Mouse (Mus musculus) intestine, embryonic 14.5 days (tissue): ENCODE data around the gene Fgfr2. TPM values are rescaled to one million over a fixed set of nuclear protein-coding genes. Genes with fewer than 3 reads are reported as not detected.

Source experiments
- ATAC-seq: fragments of 200-750 bp; cut with Nextera tagmentation; replicated peaks from 2 replicates; pipeline ENCODE4 v1.8.0; 2017; ENCODE audit warnings: low read depth, moderate number of reproducible peaks, moderate TSS enrichment, moderate library complexity; ENCODE audit not compliant: low FRiP score, low TSS enrichment
- DNase-seq: peaks from one replicate; pipeline ENCODE4 v3.0.0-alpha.2; 2018; ENCODE audit warnings: low spot score
- H3K27ac ChIP-seq: fragments of 300-500 bp; sonication (generic); 2 replicates; pipeline ENCODE4 v1.5.1; 2014; ENCODE audit warnings: low read depth, mild to moderate bottlenecking, control low read depth
- H3K27me3 ChIP-seq: fragments of 300-500 bp; sonication (generic); replicated peaks from 2 replicates; pipeline ENCODE4 v1.6.1; 2014; ENCODE audit warnings: low read length, control low read depth; ENCODE audit not compliant: control insufficient read depth, insufficient read depth
- H3K36me3 ChIP-seq: fragments of 300-500 bp; sonication (generic); 2 replicates; pipeline ENCODE4 v1.6.1; 2014; ENCODE audit warnings: low read length, control low read depth; ENCODE audit not compliant: control insufficient read depth, insufficient read depth
- H3K4me1 ChIP-seq: fragments of 300-500 bp; sonication (generic); replicated peaks from 2 replicates; pipeline ENCODE4 v1.6.1; 2014; ENCODE audit warnings: low read length, control low read depth, mixed read lengths; ENCODE audit not compliant: control insufficient read depth, insufficient read depth
- H3K4me2 ChIP-seq: fragments of 300-500 bp; sonication (generic); 2 replicates; pipeline ENCODE4 v1.6.1; 2014; ENCODE audit warnings: low read length
- H3K4me3 ChIP-seq: fragments of 300-500 bp; sonication (generic); 2 replicates; pipeline ENCODE4 v1.5.1; 2014; ENCODE audit warnings: low read depth, low read length, control low read depth, mixed read lengths
- H3K9ac ChIP-seq: fragments of 300-500 bp; sonication (generic); 2 replicates; pipeline ENCODE4 v1.6.1; 2014; ENCODE audit warnings: mild to moderate bottlenecking, low read length
- H3K9me3 ChIP-seq: fragments of 300-500 bp; sonication (generic); 2 replicates; pipeline ENCODE4 v1.6.1; 2016; ENCODE audit warnings: low read length, control low read depth; ENCODE audit not compliant: control insufficient read depth
- WGBS: fragments of 180-500 bp; shearing (Covaris S2); extraction: QIAGEN DNeasy Blood & Tissue Kit; methylation state at CpG from one replicate; pipeline ENCODE4 v1.1.7; 2014; 5-methylcytosine and 5-hydroxymethylcytosine counted together
- polyA plus RNA-seq: library from polyadenylated mRNA; unstranded; fragments of >200 nt; fragmentation: Nextera tagmentation; extraction: Ambion mirVana; gene quantifications from 2 replicates; pipeline ENCODE4 v1.2.1, GENCODE M21; 2014

Fgfr2 gene
- polyA plus RNA-seq, 1 experiment from 2014 or later: 105 TPM

DNA sequence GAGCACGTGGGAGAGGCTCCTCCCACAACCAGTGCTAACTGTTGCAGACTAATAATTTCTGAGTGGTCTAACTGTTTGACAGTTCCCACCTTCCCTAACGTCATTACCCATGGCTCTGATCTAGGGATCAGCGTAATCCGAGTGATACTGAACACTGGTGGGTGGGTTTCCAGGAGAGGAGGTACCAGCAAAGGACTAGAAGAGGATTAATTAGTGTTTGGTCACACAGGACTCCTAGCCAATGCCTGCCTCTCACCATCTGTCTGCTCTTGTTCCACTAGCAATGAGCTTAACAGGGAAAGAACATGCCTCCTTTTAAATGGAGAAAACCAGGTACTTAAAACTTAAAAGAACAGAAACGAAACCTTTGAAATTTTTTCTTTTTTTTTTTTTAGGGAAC lies 364.3 kb downstream of the Fgfr2 start:
- peaks cover 31% of the 10 kb centered on the region for H3K36me3 ChIP-seq
- ATAC-seq (no peak), DNase-seq (no peak)
- H3K9me3 ChIP-seq: no peaks in the 10 kb centered on the region
- peaks cover 17% of the 10 kb centered on the region; the same call in 1 of the 2 replicates for H3K4me1 ChIP-seq
- H3K27ac ChIP-seq: no peak overlapping the region
- no peak overlapping the region for H3K9ac ChIP-seq
- H3K4me2 ChIP-seq: no peak overlapping the region
- 67% methylated on average over 5 of the region's 5 CpGs for WGBS
- H3K27me3 ChIP-seq: no peaks in the 10 kb centered on the region
- H3K4me3 ChIP-seq: no peak overlapping the region

DNA sequence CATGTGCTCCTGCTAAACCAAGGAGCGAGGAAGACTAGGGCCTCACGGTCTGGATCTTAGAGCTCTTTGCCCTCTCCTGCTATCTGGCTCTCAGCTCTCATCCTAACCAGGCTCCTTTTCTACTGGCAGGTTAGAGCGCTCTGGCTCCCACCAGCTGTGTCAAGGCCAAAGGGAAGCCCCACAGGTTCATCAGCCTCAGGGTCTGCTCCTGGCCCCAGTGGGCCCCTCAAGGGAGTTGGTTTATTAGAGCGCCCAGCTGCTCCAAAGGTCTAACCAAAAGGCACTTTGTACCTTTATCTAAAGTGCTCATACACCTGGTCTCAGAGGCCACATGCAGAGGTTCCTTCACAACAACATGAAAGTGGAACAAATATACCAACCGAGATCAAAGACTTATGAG lies 366.8 kb downstream of the Fgfr2 start:
- H3K9me3 ChIP-seq: no peaks in the 10 kb centered on the region
- H3K27ac ChIP-seq: peak overlapping the region; percentile 54; the same call in 1 of the 2 replicates
- 87% methylated on average over 5 of the region's 5 CpGs for WGBS
- H3K4me3 ChIP-seq: no peak overlapping the region
- no peaks in the 10 kb centered on the region for H3K27me3 ChIP-seq
- peaks cover 10% of the 10 kb centered on the region; the same call in 1 of the 2 replicates for H3K4me1 ChIP-seq
- H3K4me2 ChIP-seq: no peak overlapping the region
- peaks cover 35% of the 10 kb centered on the region for H3K36me3 ChIP-seq
- ATAC-seq: peak; percentile 73
- H3K9ac ChIP-seq: no peak overlapping the region
- DNase-seq: peak; percentile 54

DNA sequence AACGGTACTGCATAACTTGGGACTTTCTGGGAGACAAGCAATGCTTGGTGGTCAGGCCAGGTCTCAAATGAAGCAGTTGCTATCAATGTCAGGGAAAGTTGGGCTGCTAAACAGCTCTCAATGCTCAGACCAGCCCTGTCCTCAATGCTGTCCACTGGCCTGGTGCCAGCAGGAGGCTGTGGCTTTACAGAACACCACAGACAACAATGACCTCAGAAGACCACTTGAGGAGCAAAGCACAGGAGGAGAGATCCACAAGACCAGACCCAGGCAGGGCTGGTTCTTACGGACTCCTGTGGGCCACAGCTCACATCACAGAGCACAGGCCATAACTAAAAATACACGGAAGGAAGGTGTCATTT lies 368.8 kb downstream of the Fgfr2 start:
- Histone ChIP-seq H3K27ac (peak overlapping the region; percentile 30), H3K9me3 (no peaks in the 10 kb centered on the region), H3K4me3 (no peak overlapping the region), H3K9ac (no peak overlapping the region), H3K36me3 (peaks cover 32% of the 10 kb centered on the region), H3K4me2 (no peak overlapping the region), H3K4me1 (peaks cover 10% of the 10 kb centered on the region; the same call in 1 of the 2 replicates), H3K27me3 (no peaks in the 10 kb centered on the region)
- ATAC-seq (no peak), DNase-seq (no peak)
- WGBS: 51% methylated on average over 3 of the region's 3 CpGs

DNA sequence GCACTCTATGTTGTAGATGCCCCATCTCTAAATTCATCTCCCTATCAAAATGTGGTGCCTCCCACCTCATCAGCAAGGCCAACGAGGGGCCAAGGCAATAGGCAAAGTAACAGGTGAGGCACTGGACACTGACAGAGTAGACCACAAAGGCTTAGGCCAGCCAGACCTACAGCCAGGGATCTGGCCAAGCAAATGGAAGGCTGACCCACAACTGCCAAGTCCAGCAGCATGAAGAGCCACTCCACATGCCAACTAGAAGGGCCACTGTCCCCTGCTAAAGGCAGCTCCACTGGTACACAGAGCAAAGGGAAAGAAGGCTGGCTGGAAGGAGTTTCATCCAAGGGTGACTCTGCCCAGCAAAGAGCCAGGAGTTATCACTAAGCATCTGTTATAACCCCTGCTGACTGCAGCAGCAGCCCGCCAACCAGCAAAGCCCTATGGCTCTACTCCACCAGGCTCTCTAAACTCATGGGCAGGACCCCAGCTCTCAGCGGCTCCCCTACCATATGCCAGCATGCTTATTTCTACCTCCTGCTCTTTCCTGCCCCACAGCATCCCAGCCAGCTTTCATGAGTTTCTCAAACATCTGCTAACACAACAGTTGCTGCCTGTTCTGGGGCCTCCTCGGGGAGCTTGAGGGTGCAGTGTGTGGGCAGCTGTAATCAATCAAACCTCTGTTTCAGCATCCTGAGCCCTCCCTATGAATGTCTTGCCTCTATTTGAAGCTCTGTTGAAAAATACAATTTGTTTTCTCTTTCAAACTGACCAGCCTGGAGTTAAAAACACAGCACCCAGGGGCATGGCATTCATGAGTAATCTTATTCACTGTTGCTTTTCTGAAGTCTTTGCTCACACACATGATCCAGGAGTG lies 369.4 kb downstream of the Fgfr2 start:
- Histone ChIP-seq H3K27ac (peak overlapping the region; percentile 30), H3K36me3 (peaks cover 26% of the 10 kb centered on the region), H3K9ac (no peak overlapping the region), H3K9me3 (no peaks in the 10 kb centered on the region), H3K4me2 (no peak overlapping the region), H3K4me1 (peaks cover 10% of the 10 kb centered on the region; the same call in 1 of the 2 replicates), H3K4me3 (no peak overlapping the region), H3K27me3 (no peaks in the 10 kb centered on the region)
- 53% methylated on average over 4 of the region's 4 CpGs for WGBS
- ATAC-seq (no peak), DNase-seq (no peak)

DNA sequence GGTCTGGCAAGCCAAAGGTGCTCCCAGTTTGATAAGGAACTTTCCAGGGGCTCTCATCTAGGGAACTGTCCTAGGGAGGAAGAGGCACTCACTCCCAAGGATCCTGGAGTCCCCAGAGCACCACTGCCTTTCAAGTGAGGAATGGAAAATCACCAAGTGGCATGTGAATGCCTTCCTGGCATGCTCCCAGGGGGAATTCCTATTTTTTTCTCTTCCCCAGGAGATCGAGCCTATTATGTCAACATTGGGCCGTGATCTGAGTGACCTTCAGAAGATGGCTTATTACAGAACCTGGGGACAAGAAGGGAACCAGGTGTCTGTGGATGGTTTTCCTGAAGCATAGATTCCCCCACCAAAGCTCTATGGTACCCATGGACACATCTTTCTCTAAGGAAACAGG lies 371.4 kb downstream of the Fgfr2 start:
- no peak for ATAC-seq
- H3K4me3 ChIP-seq: no peak overlapping the region
- no peak overlapping the region for H3K4me2 ChIP-seq
- peaks cover 6% of the 10 kb centered on the region; the same call in 1 of the 2 replicates for H3K36me3 ChIP-seq
- H3K4me1 ChIP-seq: peaks cover 17% of the 10 kb centered on the region; the same call in 1 of the 2 replicates
- 56% methylated on average over 2 of the region's 2 CpGs for WGBS
- no peak for DNase-seq
- H3K9ac ChIP-seq: no peak overlapping the region
- H3K27ac ChIP-seq: no peak overlapping the region
- H3K27me3 ChIP-seq: no peaks in the 10 kb centered on the region
- H3K9me3 ChIP-seq: no peaks in the 10 kb centered on the region

DNA sequence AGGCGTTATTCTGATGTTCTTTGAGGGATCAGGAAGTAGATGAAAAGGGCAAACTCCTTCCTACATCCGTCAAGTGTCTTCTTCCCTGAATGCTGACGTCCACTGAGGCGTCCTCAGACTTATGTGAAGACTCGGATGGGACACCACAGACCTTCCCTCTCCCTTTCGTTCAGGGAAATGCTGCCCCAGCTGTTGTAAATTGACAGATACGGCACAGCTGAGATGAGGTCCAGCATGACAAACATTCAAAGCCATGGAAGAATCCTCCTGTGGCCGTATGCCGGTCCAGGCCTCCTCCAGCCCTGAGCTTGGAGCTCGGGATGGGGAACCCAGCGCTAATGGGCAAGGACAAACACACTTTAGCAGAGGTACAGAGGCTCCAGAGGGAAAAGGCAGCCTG lies 373.6 kb downstream of the Fgfr2 start:
- Histone ChIP-seq H3K4me3 (no peak overlapping the region), H3K4me2 (no peak overlapping the region), H3K27me3 (no peaks in the 10 kb centered on the region), H3K27ac (no peak overlapping the region), H3K36me3 (peaks cover 6% of the 10 kb centered on the region; the same call in 1 of the 2 replicates), H3K9ac (no peak overlapping the region), H3K4me1 (peaks cover 11% of the 10 kb centered on the region; the same call in 1 of the 2 replicates), H3K9me3 (no peaks in the 10 kb centered on the region)
- no peak for ATAC-seq
- DNase-seq: no peak
- WGBS: 88% methylated on average over 11 of the region's 11 CpGs

DNA sequence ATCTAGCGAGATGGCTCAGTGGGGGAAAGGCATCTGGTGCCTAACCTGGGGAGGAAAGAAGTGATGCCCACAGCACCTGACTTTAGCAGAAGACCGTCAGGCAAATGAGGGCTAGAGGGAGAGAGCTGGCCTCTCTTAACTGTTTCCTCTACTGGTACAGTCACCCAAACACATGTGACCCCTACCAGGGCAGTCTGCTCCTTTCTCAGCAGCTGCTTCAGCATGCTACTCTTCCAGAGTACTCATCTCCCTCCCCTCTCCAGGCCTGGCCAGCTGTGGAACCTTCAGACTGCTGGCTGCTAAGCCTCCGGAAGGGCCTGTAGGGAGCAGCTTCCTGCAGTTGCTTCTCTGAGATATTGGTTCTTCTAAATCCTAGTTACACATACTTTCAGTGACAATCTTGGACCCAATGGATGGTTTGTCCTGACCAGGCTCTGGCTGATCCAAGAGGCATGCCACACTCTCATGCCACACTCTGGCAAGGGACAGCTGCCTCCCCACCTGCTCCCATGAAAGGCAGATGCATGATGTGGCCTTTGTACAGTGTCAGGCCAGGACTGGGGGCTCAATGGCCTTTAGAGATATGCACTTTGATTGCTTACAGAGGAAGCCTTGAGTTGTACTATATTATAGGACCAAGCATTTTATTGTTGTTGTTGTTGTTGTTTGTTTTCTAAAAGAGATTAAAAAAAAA lies 374.9 kb downstream of the Fgfr2 start:
- ATAC-seq (no peak), DNase-seq (no peak)
- H3K36me3 ChIP-seq: peaks cover 6% of the 10 kb centered on the region; the same call in 1 of the 2 replicates
- no peak overlapping the region for H3K9ac ChIP-seq
- 70% methylated on average over 3 of the region's 3 CpGs for WGBS
- H3K27ac ChIP-seq: no peak overlapping the region
- H3K27me3 ChIP-seq: no peaks in the 10 kb centered on the region
- no peak overlapping the region for H3K4me2 ChIP-seq
- peaks cover 7% of the 10 kb centered on the region; the same call in 1 of the 2 replicates for H3K4me1 ChIP-seq
- no peaks in the 10 kb centered on the region for H3K9me3 ChIP-seq
- no peak overlapping the region for H3K4me3 ChIP-seq

DNA sequence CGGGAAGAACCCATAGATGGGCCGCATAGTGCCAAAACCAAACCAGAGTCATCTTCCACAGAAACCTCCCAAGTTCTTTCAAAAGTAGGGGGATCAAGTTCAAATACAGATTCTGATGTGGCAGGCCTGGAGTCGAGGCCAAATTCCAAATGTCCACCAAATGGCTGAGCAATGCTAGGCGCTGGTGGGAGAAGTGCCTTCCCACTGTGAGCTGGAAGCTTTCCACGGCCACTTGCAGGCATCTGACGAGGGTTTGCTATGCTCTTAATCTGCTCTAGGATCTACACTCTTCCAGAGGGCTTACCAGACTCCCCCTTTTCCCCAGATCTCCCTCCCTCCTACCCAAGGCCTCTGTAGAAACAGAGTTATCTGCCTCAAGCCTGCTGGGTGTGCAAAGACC lies 376.1 kb downstream of the Fgfr2 start:
- H3K4me1 ChIP-seq: peaks cover 7% of the 10 kb centered on the region; the same call in 1 of the 2 replicates
- no peak overlapping the region for H3K4me3 ChIP-seq
- WGBS: 78% methylated on average over 6 of the region's 6 CpGs
- H3K27me3 ChIP-seq: no peaks in the 10 kb centered on the region
- no peak for ATAC-seq
- H3K36me3 ChIP-seq: peaks cover 2% of the 10 kb centered on the region; the same call in 1 of the 2 replicates
- no peak overlapping the region for H3K27ac ChIP-seq
- H3K9ac ChIP-seq: no peak overlapping the region
- no peak overlapping the region for H3K4me2 ChIP-seq
- no peaks in the 10 kb centered on the region for H3K9me3 ChIP-seq
- DNase-seq: no peak
